Mouse (Mus musculus) left cerebral cortex, adult 9 months (tissue): ENCODE data around the gene Ly6f.

Experiments
- DNase-seq, 2 experiments: peaks; one replicate each; pipeline ENCODE4 v3.0.0; 2022; ENCODE audit warnings: low spot score in 2 of 2

Gene Ly6f

GRCm38 (mm10) chr15:75318584-75318983 is 50.4 kb downstream of the Ly6f start:
- DNase-seq = no peak

- DNase-seq = no peak
These were observed 51.9 kb downstream of the Ly6f start for GRCm38 (mm10) chr15:75320104-75320503.
